Mouse (Mus musculus) lung, postnatal 25 days (tissue): ENCODE measurements around the gene Tmtc4.

Experiments
- DNase-seq: peaks from one replicate; pipeline ENCODE4 v3.0.0; 2022; ENCODE audit warnings: low spot score

Tmtc4 gene

DNA sequence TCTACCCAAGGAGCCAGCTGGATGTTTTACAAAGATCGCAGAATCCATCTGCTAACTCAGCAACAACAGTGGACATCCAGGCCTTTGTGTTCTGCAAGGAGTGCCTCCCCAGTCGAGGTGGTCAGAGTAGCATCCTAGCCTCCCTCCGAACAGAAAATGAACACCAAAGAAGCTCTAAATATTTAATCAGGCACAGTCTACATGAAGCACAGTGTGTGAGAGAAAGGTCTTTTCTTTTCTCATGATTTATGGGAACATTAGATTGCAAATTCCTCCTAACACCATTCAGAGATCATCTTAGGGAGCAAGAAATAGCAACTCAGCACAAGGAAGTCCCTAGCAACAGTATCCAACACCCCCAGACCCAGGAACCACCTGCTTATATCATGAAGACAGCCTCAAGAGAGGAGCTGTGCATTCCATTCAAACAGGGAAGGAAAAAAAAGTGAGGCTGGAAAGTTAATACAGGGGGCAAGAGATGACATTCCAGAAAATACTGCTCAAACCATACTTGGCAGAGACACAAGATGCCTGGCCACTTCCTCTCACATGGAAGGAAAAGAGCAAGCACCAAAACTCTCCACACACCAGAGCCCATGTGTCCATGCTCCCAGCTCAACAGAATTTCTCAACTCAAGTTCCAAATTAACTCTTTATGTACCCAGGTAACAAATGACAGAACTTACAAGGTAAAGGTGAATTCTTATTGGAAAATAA, 8.8 kb downstream of the Tmtc4 start:
- no peak for DNase-seq

GRCm38 (mm10) chr14:122973091-122973490, 10.7 kb downstream of the Tmtc4 start:
- no peak for DNase-seq

- no peak for DNase-seq
Observed at GRCm38 (mm10) chr14:122968049-122968448, 15.8 kb downstream of the Tmtc4 start.

GRCm38 (mm10) chr14:122957941-122958340, 25.9 kb downstream of the Tmtc4 start:
- no peak for DNase-seq

- peak; percentile 55 for DNase-seq
Observed at GRCm38 (mm10) chr14:122953331-122953730, 30.5 kb downstream of the Tmtc4 start.

GRCm38 (mm10) chr14:122952556-122952955, 31.3 kb downstream of the Tmtc4 start:
- DNase-seq: no peak

GRCm38 (mm10) chr14:122951676-122952445, 32.0 kb downstream of the Tmtc4 start:
- no peak for DNase-seq

- DNase-seq: no peak
Observed at GRCm38 (mm10) chr14:122950915-122951314, 32.9 kb downstream of the Tmtc4 start.

DNA sequence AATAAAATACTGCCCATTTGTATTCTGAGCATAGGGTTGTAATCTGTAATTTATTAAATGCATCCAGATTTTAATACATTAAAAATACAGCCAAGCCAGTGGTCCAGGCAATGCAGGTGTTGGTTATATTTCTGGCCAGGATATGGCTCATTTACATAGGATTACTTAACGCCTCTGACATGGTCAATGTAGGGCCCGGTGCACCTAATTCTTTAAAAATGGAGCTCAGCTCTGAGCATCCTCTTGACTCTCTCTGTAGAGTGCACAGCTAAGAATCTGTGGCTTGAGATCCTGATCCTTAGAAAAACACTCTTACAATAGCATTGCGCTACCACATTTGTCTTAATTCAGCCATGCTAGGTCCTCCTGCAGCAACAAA, 40.4 kb downstream of the Tmtc4 start:
- DNase-seq: no peak

DNA sequence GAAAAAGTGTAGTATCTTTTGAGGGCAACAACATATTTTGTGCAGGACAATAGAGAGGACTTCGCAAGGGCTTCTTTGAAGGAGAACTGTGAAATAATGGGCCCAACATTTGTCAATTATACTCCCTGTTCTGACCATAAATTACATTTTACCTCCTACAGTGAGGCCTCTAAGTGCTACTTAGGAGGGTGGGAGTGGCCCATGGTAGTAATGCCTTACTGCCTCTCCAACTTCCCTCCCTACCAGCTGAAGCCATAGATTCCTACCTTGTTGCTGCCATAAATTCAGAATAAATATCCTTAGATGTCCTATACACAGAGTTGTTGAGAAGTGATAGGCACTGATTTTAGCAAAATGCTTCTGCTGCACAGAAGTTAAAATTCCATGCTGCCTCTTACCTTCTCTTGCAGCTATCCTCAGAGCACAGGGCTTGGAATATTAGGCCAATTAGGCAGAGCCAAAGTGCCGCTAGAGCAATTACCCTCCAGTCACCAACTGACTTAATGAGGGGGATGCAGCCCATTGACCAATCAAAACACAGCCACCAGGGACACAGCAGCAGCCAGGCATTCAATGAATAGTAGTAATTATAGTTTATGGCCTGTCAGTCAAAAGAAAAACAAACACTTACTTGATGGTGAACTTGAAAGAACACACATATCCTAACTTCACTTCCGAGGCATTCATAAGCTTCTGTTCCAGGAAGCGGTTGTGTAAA, 40.9 kb downstream of the Tmtc4 start:
- DNase-seq: no peak

DNA sequence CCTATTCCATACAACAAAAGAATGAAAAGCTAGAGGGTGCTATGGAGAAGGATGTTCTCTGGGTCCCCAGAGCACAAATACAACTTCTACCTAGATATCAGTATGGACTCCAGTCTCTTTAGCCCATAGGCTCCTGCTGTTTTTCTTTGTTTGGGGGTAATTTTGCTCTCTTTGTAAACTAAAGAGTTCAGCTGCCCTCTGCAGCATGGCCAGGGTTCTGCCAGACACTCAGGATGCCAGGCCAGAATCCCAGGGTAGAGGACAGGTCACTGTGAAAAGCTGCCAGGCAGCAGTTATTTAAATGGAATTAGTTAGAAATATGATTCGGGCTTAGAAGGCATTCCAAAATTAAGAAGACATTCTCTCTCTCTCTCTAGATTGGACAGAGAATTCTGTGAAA, 47.4 kb downstream of the Tmtc4 start:
- no peak for DNase-seq

DNA sequence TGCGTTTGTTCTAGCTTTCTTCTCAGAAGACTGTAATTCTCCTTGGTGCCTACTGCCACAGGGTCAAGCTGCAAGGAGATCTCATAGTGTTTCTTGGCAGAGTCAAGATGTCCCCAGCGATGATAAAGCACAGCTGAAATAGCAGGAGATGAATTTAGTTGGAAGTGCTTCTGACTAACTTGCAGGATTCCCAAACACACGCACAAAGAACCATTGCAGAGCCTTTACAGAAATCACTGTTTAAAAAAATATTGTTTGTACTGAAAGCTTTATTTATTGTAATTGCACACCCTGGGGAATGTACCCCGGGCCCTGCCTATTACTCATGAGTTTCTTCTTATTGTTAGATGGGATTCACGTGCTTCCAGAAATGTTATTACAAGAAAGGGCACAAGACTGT, 63.8 kb downstream of the Tmtc4 start:
- no peak for DNase-seq

DNA sequence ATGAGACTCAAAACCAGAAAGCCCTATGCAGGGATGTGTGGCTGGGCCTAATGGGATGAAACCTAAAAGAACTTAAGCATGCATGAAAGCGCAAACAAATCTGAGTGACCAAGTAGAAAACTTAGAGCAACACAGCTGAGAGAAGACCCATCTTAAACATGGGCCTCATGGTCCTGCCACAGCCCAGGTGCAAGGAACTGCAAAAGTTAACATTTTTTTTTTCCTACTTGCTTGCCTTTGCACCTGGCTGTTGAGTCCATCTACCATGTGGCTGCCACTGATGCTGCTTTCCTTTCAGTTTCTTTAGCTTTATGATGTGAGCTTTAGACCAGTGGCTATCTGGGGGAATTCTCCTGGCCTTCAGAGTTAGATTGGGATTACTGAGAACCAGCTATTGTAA, 66.2 kb downstream of the Tmtc4 start:
- no peak for DNase-seq

GRCm38 (mm10) chr14:122913657-122914056, 70.2 kb downstream of the Tmtc4 start, which contains the start of gene Ggact:
Gene Ggact, minus strand, starts transcription at chr14:122913757.
- no peak for DNase-seq

DNA sequence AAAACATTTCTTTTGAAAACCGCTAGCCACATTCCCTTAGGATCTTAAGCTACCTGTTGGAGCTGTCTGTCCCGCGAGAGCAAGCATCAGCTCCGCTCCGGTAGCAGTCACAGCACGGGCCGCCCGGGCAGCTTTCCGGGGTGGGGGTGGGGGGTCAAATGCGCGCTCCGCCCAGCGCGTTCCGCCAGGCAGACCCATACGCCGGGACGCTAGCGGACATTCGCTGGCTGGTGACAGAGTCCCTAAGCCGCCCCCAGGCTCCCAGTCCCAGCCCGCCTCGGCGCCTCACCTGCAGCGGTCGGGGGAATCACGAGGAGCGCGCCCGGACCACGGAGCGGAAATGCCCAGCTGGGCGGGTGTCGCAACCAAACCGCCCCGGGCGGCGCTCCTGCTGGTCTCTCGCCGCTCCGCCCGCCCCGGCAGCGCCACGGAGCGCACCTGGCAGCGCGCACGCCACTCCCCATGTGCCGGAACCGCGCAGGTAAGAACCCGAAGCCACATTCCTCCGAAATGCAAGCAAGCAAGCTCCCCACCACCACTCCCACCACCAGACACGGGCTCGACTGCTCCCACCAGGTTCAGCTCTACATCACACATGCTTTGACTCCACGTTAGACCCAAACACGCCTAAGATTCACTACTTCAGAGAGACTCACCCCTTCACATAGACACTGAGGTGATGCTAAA, 70.9 kb downstream of the Tmtc4 start:
- DNase-seq: peak; percentile 64

- no peak for DNase-seq
Observed at GRCm38 (mm10) chr14:122912137-122912536, 71.7 kb downstream of the Tmtc4 start.

- no peak for DNase-seq
Observed at GRCm38 (mm10) chr14:122911265-122911664, 72.6 kb downstream of the Tmtc4 start.

DNA sequence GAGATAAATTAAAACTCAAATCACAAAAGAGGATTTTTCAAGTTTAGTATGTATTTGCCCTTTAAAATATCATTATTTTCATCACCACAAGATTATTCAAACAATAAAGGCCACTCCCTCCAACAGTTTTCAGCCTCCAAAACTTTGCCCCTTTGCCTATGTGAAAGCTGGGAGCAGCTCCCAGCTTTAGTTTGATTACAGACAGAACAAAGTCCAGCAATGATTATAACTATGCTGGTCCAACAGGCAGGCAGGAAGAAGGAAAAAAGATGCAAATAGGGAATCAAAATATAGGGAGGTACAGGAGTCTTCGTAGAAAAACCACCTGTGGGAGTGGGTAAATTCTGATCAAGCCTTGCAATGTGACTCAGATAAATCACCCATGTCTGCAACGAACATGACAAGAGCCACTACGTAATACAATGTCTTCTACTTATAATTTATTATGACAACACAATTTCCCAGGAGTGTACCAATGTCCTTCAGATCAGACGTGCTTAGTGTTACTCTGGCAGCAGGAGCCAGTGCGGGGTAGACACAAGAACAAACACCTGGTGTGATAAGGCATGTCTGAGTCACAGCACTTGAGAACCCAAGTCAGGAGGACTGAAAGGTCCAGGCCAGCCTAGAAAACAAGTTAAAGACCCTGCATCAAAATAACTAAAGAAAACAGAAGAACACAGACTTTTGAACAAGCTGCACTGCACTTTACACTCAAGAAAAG, 74.3 kb downstream of the Tmtc4 start:
- peak; percentile 17 for DNase-seq

GRCm38 (mm10) chr14:122908075-122908474, 75.8 kb downstream of the Tmtc4 start:
- no peak for DNase-seq

DNA sequence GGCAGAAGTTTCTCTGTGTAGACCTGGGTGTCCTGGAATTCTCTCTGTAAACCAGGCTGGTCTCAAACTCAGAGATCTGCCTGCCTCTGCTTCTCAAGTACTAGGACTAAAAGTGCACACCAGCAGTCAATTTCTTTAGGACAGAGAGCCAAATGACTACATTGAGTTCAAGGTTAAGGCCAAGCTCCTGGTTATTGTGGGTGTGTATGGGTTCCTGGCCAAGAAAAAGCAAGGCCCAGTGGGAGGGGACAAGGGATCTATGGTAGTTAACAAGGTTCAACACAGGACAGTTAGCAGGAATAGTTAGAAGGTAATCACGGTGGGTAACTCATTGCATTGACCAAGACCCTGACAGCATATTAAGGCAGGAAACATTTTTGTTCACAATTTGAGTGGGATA, 78.8 kb downstream of the Tmtc4 start:
- DNase-seq: no peak

- peak; percentile 56 for DNase-seq
Observed at GRCm38 (mm10) chr14:122903923-122904351, 79.9 kb downstream of the Tmtc4 start.

DNA sequence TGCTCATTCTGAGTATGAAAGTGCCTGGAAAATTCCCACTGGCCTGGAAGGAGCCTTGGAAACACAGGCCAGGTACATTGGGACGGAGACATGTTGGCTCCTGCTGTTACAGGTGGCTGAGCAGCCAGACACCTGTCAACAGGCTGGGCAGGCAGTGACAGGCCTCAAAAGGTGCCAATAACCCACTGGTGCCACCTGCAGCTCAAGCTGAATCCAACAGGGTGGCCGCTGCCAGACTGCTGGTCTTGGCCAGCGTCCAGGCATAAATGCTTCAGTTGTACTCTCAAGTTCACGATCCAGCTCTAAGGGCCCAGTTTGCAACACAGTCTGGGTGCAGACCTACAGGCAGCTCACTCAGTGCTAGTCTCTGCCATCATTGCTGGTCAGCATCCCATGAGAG, 81.0 kb downstream of the Tmtc4 start:
- peak; percentile 82 for DNase-seq
